Mouse (Mus musculus): ENCODE results near the gene Ppan.

The Ppan gene

GRCm38 (mm10) chr9:20923258-20923657 lies 35.3 kb downstream of the Ppan start:
- DNase-seq (ENCODE audit: low read depth, low spot score) = no peak
